Mouse (Mus musculus): ENCODE measurements around the gene Nbr1.
A peak's percentile ranks its signal among the peaks of the same experiment; 100 is the strongest.

The Nbr1 gene

DNA sequence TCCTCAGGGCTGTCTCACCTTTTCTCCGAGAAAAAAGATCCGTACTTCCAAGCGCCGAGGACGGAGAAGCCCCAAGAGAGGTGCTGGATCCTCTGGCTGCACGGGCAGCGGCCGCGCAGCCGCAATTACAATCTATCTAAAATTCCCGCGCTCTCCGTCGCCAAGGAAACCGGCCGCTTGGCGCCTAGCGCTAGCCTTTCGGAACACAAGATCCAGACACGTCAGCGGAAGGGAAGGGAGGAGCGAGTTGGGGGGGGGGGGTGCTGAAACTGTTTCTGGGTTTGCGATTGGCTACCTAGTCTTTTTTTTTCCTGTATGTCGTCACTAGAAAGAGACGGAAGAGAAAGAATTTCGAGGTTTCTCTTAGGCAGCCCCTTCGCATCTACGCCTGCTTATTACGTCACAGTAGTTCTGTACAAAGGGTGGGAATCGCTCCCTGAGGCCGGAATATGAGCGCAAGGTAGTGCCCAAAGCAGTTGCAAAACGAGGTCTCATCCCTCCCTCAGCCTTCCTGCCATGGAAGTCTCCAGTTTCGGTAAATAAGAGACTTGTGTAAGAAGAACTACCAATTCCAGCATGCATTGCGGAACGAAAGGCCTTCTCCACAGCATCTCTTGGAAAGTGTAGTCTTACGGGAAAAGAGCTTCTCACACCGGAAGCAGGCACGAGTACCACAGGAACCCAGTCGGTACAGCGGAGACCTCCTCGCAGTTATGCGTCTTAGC lies at the start of gene Nbr1, which contains the start of gene Brca1:
Gene Nbr1 (plus strand): TSS at position 399 of the 725 bp plus-strand sequence.
Gene Brca1 (minus strand): TSS at position 205 of the 725 bp plus-strand sequence.
- DNase-seq (ENCODE audit: low spot score) = peak; percentile 99

DNA sequence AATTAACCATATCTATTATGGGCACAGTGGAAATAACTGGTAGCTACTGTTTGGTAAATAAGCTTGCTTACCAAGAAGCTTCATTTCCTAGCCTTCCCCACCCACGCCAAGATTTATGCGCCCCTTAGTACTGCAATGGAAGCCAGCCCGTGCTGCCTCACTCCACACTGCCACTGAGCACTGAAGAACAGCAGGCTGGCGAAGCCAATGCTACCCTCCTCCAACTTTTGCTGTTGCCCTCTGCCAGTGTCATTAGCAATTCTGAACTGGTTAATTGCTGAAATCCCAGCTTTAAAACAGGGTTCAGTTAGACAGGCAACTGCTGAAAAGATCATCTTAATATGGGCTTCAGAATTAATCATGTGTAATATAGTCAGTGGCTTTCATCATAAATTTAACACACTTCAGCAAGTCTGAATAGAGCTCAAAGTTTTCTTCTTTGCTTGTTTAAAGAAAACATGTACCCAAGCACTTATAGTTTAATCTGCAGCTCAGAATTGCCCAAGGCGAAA lies 45.6 kb upstream of the Nbr1 start:
- DNase-seq (ENCODE audit: low spot score) = no peak

- no peak for DNase-seq (ENCODE audit: low spot score)
Observed at GRCm38 (mm10) chr11:101507090-101507489, 44.9 kb upstream of the Nbr1 start.

- no peak for DNase-seq (ENCODE audit: low spot score)
Observed at GRCm38 (mm10) chr11:101518937-101519336, 33.0 kb upstream of the Nbr1 start.

DNA sequence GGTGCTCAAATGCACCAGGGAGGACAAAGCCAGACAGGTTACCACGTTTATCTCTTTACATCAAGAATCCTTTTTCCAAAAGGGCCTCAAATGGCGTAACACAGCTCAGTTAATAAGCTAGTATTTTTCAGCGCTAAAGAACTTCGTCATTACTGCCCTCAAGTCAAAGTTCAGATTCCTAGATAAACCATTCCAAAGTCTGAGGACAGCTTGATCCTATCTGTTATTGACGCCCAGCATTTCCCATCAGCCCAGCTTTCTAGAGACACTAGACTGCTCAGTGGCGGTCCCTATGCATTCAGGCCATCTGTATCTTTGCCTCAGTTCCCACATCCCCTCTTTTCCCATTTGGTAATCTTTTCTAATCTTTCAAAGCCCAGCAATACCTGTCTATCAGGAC lies 32.6 kb upstream of the Nbr1 start:
- no peak for DNase-seq (ENCODE audit: low spot score)

DNA sequence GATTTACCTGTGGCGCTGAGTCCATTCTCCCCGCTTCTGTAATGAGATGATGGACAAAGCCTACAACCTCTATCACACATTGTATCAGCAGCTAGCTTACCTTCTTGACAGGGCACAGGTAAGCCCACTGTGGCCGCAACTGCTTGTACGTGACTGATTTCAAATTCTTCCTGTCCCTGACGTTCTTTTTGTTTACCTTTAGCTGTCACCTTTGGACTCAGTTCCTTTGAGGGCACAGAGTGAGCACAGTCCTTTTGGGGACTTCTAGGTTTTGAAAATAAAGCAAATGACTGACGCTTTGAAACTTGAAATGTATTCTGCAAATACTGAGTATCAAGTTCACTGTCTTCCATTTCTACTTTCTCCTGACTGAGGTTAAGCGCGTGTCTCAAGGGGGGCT lies 27.5 kb upstream of the Nbr1 start:
- DNase-seq (ENCODE audit: low spot score) = no peak

DNA sequence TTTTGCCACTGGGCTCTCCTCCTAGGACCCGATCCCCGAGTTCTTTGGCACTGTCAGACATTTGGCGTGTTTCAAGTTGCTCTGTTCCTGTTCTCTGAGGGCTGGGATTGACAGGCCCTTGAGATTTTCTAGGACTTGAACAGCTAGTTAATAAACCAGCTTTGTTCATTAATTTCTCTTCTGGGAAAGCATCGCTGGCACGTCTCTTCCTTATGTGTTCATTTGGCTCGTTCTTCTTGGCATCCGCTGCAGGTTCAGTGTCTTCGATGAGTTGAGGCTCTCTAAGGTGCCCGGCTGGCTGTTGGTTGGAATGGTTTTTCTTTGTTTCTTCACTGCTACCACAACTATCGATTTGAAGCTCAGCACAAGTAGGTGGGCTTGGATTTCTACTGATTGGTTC lies 26.9 kb upstream of the Nbr1 start:
- DNase-seq (ENCODE audit: low spot score) = no peak

DNA sequence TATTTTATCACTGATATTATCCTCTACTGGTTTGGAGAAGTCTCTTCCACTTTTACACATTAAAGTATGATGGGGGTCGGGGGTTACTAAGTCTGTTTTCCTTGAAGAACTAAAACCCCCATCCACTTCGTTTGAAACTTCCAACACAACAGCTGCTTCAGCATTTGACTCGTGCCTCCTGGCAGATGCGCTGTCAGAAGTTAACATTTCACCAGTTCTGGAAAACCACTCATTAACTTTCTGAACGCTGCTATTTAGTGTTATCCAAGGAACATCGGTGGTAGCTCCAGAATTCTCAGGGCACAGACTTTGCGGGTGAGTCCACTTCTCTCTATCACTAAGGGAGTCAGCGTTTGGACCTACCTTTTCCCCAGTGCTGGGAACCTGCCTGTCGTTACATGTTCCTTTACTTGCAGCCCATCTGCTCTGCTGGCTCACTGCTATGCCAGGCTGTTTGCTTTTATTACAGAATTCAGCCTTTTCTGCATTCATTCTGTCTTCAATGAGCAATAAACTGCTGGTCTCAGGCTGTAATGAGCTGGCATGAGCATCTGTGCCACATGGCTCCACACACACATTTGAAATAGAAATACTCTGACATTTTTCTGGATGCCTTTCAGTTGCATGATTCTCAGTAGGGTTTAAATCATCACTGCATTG lies 25.9 kb upstream of the Nbr1 start:
- DNase-seq (ENCODE audit: low spot score) = no peak

DNA sequence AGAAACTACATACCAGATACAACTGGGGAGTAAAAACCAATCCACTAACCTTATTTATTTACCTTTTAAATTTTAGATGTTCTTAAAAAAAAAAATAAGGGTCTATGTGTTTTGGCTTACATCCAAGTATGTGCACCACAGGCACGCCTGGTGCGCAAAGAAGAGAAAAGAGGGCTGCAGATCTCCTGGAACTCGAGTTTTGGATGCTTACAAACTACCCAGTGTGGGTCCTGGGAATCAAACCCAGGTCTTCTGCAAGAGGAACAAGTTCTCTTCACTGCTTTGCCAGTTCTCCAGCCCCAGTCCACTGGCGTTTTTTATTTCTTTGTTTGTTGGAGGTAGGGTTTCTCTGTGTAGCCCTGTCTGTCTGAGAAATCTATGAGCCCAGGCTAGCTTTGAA lies 25.3 kb upstream of the Nbr1 start:
- no peak for DNase-seq (ENCODE audit: low spot score)

DNA sequence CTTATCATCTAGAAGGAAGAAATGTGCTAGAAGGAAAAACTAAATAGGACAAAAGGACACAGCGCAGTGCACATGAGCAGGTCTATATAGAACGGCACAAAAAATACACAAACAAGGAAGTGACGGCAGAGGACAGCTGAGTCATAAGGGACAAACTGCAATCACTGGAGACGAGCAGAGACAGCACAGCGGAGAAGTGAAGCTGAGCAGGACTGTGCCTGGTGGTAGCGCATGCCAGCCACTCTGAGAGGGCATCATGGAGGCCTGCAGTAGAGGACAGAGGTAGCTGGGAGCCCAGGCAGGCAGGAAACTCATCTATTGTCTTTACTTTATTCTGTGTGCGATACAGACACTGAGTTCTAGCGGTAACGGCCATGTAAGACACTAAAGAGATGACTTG lies 8.4 kb upstream of the Nbr1 start:
- DNase-seq (ENCODE audit: low spot score) = no peak

- DNase-seq (ENCODE audit: low spot score) = peak; percentile 29
Observed at GRCm38 (mm10) chr11:101544132-101544531, 7.8 kb upstream of the Nbr1 start.

DNA sequence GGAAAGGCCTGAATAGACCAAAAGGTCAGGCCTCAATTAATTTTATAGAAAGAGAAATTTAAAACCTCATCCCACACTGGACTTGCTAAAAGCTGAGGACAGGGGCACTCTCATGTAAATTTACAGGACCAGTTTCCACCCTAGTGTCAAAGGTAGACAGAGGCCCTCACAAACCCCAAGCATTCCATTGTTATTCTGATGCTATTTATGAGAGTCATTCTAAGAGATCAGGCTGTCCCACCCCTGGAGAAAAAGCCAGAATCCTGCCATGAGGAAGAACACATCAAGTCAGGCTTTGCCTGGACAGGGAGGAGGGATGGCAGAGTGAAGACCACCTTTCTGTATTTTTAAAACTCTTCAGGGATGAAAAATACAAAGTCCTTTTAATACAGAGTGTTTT lies 3.4 kb upstream of the Nbr1 start:
- DNase-seq (ENCODE audit: low spot score) = no peak

DNA sequence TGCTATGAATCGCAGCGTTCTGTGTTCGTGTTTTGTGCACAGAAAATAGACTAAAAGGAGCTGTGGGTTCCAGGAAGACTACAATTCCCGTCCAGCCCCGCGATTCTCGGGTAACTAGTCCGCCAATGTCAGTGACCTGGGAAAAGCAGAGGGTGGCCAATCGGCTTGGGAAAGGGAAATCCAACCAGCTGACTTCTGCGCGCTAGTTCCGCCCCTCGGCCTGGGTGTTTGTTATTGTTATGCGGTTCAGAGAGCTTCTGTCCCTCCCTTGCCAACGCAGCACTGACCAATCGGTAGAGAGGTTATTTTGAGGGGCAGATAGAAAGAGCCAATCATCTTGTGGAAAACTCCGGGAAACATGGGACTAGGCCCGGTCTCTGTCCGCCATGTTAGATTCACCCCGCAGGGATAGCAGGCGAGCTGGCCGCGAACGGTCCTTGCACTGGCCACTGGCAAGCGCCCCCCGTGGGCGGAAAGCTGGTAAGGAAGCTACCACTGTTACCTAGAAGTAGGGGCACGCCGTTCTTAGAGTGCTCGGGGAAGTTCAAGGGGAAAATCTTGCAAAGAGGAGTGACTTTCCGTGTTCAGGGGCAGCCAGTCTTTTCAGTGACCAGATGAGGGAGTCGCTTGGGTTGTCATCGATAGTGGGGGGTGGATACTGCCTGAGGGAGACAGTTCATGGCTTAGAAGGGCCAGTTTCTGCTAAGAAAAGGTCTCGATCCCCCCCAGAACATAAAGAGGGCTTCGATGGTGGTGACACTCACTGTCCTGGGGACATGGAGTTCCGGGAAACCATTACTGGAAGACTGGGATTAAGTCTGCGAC lies 739 bp downstream of the Nbr1 start:
- peak; percentile 100 for DNase-seq (ENCODE audit: low spot score)

DNA sequence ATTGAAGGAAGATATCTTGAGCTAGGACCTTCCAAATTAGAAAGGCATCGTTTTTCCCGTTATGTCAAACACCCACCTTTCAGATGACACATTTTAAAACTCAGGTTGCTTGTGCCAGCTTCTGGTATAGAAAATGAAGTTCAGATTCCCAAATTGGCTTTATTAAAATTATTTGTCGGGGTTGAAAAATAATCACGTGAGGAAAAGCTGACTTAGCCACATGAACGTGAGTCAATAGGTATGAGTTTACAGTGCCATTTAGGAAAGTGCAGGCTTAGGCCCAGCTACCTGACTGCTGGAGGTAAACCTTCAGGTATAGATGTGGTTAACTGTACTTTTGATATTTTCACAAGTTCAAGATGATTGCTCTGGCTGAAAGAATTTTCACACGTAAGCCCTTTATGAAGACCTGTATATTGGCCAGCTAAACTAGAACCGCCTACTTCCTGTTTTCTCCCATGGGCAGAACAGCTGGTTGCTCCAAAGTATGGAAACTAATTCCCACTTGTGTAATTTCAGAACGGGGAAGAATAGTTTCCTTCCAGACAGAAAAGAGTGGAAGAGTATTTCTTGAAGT lies 1.5 kb downstream of the Nbr1 start:
- DNase-seq (ENCODE audit: low spot score) = peak; percentile 84

DNA sequence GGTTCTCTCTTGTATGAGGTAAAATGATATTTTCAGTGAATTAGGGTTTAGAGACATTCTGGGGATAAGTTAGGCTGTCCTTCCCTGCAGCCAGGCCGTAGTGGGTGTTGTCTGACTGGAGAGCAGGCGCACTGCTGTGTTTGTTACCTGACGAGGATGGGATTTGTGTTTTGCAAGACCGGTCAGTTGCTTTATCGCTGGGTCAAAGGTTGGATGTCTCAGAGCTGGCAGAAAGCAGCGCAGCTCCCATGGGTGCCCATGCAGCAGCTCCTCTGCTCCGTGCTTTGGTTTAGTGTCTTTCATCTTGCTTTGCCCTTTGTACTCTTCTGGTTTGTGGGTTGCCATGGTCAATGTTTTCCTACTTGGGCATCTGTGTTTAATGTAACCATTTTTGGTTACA lies 4.6 kb downstream of the Nbr1 start:
- DNase-seq (ENCODE audit: low spot score) = no peak

GRCm38 (mm10) chr11:101556954-101557353 lies 5.0 kb downstream of the Nbr1 start:
- DNase-seq (ENCODE audit: low spot score) = peak; percentile 56

- peak; percentile 78 for DNase-seq (ENCODE audit: low spot score)
Observed at GRCm38 (mm10) chr11:101562391-101562790, 10.4 kb downstream of the Nbr1 start.

DNA sequence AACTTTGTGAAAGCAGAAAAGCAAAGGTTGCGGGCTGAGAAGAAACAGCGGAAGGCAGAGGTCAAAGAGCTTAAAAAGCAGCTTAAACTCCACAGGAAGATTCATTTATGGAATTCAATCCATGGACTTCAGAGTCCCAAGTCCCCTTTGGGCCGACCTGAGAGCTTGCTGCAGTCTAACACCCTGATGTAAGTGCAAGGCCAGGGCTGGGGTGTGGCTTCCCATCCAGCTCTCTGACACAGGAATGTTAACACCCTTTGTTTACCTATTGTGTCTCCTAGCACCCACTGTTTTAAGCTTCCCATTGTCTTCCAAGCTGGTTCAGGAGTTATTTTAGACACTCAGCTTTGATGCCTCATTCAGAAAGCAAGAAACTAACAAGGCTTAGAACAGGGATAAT lies 16.5 kb downstream of the Nbr1 start:
- DNase-seq (ENCODE audit: low spot score) = no peak

DNA sequence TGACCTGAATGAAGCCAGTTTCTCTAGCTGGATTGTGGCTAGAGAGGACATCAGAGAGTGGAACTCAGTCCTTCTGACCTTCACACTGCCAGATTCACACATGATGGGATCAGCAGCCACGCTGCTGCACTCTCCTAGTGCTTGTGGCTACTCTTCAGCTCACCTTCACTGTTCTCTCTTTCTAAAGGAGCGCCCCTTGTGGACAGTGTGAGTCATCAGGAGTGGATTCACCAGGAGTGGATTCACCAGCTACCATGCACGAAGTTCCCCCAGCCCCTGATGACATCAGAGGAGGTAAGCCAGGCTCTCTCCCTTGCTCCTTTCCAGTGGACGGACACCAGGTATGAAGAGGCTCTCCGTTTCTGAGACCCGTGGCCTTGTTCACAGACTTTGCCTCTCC lies 24.2 kb downstream of the Nbr1 start:
- DNase-seq (ENCODE audit: low spot score) = no peak

DNA sequence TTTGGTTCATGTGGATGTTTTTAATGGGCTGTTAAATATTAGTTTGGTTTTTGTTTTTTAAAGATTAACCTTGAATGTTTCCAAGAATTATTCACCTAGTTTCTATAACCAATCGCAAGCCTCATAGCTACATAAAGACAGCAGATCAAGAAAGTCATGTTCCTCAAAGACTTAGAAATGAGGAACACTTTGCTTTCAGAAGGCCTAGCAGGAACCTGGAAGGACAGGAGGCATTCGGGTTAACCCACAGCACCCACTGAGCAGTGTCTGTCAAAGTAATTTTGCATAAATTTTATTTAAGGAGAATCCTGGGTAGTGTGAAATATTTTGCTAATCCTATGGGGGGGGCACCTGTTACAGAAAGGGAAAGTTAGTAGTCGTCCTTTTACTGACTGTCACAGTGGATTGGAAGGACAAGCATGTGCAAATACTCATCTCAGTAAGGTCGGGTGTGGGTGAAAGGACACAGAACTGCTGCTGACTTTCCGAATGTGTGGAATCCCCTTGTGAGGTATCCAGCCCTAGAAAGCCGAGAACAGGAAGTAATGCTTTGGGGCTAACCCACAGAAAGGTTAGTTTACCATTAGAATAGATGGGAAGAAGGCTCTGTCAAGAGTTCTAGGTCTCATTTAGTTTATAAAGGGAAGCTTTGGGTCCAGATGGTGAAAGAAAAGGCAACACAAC lies 29.3 kb downstream of the Nbr1 start:
- DNase-seq (ENCODE audit: low spot score) = no peak
